Mouse (Mus musculus) stomach, postnatal 0 days (tissue): ENCODE measurements around the gene Olfr878.

Experiments
- CTCF ChIP-seq: IDR thresholded peaks from 2 replicates; pipeline ENCODE4 v1.5.1; 2016; ENCODE audit warnings: antibody characterized with exemption, low read depth, mild to moderate bottlenecking, moderate library complexity
- EP300 ChIP-seq: optimal IDR thresholded peaks from 2 replicates; pipeline ENCODE3; 2016; ENCODE audit warnings: antibody characterized with exemption

GRCm38 (mm10) chr9:37926019-37927013, 8.7 kb downstream of the Olfr878 start:
- TF ChIP-seq CTCF (no peak), EP300 (no peak)
